Mouse (Mus musculus): ENCODE results near the gene Smc3. TPM values are rescaled to one million over a fixed set of nuclear protein-coding genes. Genes with fewer than 3 reads are reported as not detected.
"Not testable (repeated sequence)": the region's sequence is repeated elsewhere in the genome, so short reads cannot be mapped to it uniquely, and the experiment has no call there.

Gene Smc3
- total RNA-seq, 2 experiments from 2014 or later = 22.4 to 23.6 TPM

DNA sequence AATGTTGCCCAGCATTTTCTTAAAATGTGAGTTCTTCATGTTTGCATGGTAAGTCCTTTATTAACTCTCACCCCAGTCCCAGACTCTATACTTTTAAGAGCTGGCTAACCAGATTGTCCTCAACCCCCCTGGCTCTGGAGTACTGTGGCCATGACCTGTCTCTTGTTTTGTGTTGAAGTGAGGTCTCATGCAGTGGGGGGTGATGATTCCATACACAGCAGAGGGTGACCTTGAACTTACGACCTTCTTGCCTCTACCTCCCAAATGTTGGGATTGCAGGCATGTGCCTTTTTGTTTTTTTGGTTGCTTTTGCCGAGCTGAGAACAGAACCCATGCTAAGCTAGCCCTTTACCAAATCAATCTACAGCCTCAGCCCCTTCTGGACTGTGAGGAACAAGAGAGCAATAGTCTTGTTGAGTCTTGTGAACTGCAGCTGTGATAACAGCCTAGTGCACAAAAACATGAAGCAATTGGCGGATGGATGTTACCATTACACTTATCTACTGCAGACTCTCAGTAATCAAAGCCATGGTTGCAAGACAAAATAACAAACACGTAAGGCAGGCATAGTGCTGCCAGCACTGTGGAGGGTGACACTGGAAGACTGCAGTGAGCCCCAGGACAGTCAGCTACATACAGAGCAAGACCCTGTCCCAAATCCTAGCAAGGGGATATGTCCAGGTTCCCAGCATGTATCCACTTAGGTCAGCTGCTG is 24.7 kb upstream of the Smc3 start:
- DNase-seq (ENCODE audit: low spot score) = no peak
- intact Hi-C loops (cut with DNase I) = loop anchor here (2.0 kb wide), 1 partner anchor 47 kb away; the partner anchor contains the start of gene Dusp5

DNA sequence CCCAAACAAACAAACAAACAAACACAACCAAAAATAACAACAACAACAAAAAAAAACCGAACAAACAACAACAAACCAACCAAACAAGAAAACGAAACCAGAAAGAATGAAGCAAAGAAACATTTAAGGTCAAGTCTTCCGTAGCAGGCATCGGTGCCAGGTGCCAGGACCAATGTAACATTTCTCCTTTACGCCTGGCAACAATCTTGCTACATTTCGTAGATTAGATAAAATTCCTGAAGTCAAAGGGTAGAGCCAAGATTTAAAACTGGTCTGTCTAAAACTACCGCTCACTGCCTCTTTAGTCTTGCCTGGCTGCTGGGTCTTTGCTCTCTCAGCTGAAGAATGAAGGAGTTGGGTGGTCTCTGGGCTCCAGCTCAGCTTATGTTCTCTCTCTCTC is 24.1 kb upstream of the Smc3 start:
- intact Hi-C loops (cut with DNase I) = loop anchor here (2.0 kb wide), 1 partner anchor 47 kb away; the partner anchor contains the start of gene Dusp5
- no peak for DNase-seq (ENCODE audit: low spot score)

DNA sequence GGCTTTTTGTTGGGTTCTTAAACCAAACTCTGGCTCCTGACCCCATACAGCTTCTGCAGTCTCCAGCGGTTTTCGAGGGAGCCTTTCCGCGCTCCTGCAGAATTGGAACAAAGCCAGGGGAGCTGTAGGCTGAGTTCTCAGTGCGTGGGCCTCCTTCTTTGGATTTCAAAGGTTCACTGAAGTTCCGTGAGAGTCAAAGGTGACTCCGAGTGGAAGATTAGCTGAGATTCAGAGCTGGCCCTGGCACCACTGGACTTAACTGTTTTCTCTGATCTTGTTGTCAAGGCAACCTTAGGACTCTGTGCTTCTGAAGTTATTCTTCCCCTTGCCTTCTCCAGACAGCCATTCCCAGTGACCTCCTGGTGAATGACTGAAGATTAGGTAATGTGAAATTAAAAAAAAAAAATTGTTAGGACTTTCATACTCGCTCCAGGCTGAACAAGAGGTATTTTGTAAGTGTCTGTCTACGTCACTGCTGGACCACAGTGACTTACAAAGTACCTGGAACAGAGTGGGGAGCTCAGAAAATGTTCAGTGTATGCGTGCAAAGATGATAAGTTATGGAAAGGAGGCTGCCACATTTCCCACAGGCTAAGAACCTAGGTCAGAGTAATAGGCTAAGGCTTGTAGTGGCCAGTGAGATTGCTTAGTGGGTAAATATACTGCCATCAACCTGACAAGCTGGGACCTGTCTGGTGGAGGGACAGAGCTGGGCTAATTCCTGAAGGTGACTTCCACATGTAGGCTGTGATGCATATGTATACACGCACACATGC is 23.0 kb upstream of the Smc3 start:
- intact Hi-C loops (cut with DNase I) = loop anchor here (2.0 kb wide), 1 partner anchor 48 kb away; the partner anchor contains the start of gene Dusp5
- no peak for DNase-seq (ENCODE audit: low spot score)

DNA sequence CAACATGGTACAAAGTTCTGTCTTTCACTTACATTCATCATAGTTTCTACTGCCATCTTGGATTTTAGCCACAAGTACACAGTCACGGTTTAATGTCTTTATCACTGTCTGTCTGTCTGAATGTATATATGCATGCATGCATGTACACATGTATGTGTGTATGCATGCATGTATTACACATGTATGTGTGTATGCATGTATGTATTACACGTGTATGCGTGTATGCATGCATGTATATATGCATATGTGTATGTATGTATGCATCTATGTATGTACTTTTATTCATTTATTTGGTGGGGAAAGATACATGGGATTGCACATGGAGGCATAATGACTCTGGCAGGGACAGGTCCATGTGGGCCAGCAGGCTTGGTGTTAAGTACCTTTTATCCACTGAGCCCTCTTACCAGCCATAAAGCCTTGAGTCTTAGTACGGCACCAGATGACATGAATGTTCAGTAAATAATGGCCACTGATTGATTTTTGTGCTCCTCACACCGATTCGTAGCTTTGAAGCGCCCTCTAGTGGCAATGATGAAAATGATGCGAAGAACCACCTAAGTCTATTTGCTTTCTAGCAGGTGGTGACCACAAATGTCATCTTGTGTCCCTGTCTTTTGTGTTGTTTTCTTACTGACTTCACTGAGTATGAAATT is 21.5 kb upstream of the Smc3 start:
- intact Hi-C loops (cut with DNase I) = loop anchor here (1.0 kb wide), 2 partner anchors 159 to 183 kb away; no protein-coding TSS in a partner anchor
- DNase-seq (ENCODE audit: low spot score) = no peak

DNA sequence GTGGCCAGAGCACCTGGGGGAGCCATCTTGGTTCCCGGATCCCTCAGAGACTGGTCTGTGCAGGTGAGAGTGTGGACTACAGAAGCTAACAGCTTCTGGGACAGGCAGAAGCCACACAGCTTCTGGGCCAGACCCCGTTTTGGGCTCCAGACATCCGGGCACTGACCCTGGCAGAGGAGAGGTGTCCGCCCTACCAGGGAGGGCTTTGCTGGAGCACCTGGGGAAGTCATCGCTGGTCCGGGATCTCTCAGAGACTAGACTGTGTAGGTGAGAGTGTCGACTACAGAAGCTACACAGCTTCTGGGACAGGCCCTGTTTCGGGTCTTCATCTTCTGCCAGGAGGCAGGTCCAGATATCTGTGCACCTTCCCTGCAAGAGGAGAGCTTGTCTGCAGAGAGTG is 19.9 kb upstream of the Smc3 start:
- intact Hi-C loops (cut with DNase I); DNase-seq (ENCODE audit: low spot score): not testable (repeated sequence)

DNA sequence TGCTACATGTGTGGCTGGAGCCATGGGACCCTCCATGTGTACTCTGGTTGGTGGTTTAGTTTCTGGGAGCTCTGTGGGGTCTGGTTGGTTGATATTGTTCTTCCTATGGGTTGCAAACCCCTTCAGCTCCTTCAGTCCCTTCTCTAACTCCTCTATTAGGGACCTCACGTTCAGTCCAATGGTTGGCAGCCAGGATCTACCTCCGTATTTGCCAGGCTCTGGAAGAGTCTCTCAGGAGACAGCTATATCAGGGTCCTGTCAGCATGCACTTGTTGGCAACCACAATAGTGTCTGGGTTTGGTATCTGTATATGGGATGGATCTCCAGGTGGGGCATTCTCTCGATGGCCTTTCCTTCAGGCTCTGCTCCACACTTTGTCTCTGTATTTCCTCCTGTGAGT is 12.5 kb upstream of the Smc3 start:
- intact Hi-C loops (cut with DNase I); DNase-seq (ENCODE audit: low spot score): not testable (repeated sequence)

DNA sequence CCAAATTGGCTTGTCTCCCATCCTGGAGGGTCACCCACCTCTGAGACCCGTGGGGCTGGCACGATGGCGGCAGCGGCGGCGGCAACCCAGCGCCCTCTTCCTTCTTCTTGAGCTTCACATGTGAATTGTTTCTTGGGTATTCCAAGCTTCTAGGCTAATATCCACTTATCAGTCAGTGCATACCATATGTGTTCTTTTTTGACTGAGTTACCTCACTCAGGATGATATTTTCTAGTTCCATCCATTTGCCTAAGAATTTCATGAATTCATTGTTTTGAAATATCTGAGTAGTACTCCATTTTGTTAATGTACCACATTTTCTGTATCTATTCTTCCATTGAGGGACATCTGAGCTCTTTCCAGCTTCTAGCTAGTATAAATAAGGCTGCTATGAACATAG is 11.2 kb upstream of the Smc3 start, which contains the start of gene Nutf2-ps1:
Nutf2-ps1 (minus strand) TSS at position 101 of the 400 bp plus-strand sequence.
- DNase-seq (ENCODE audit: low spot score); intact Hi-C loops (cut with DNase I): not testable (repeated sequence)

DNA sequence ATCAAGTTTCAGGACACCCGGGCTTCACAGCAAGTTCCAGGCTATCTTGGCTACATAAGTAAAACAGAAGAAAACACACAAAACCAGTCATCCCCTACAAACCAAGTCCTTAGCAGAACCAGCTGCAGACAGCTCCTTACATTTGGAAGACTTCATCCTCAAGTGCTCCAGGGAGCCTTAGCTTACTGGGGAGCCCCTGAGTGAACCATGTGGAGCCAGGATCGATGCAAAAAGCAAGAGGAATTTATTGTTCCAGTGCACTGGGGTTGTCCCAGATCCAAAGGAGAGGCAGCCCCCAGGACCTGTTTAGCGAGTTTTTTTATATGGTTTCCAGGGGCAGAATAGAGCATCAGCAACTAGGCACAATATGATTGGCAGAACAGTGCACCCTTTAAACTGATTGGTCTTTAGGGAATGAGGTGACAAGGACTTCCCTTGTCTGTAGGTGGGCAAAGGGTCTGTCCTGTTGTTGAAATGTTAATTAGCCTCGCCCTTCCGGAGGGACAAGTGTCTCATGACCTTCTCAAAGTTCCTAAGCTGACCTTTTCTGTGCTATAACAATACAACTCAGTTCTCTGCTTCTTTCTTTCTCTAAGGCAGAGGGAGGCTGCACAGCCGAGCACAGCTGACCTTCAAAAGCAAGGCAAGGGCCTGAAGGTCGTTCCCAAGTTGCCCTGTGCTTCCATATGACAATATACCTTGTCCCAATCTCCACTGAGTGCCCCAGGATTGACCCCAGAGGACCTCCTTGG is 3.3 kb upstream of the Smc3 start:
- intact Hi-C loops (cut with DNase I) = no loop called here
- no peak for DNase-seq (ENCODE audit: low spot score)

DNA sequence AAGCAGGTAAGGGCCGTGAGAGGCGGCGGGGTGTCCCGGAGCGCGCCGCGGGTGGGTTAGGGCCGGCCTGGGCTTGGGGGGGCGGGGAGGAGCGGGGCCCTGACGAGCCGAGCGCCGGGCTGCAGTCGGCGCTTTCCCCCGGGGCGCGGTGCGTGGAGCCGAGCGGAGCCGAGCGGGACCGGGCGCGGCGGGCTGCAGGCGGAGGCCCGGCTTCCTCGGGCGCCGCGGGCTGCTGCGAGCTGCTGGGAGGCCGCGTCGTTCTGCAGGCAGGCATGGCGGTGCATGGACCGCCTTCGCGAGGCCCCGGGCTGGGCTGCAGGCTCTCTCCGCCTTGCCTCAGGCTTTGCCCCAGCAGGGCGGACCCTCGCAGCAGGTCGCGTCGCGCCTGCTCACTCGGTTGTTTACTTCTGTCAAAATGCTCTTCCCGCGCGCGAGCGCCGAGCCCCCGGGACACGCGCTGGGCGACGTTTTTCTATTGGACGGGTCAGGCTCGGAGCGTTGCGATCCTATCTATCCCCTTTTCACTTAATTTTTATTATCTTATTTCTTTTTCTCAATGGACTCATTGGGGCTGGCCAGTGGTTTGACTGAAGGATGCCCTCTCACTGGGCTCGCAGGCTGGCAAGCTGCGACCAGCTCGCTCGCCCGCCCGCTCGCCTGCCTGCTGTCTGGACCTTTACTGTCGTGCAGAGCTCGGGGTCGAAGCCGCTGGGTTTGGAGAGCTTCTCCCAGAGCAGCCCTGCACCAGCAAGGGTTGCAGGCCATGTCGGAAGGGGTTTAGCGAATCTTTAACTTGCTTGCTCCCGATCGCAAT is 558 bp downstream of the Smc3 start:
- peak; percentile 26 for DNase-seq (ENCODE audit: low spot score)

DNA sequence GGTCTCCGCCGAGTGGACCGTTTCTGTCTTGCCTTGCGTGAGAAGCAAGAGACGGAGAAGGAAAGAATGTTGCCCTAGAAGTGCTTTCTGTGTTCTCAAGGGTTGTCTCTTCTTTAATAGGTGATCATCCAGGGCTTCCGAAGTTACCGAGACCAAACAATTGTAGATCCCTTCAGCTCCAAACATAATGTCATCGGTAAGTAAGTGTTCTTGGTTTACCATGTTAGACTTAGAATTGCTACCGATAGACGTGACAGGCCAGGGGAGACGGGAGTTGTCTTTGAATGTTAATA is 1.1 kb downstream of the Smc3 start:
- no peak for DNase-seq (ENCODE audit: low spot score)
- intact Hi-C loops (cut with DNase I) = no loop called here

More for the DNA sequence above, 558 bp downstream of the Smc3 start:
- intact Hi-C loops (cut with DNase I) = no loop called here

DNA sequence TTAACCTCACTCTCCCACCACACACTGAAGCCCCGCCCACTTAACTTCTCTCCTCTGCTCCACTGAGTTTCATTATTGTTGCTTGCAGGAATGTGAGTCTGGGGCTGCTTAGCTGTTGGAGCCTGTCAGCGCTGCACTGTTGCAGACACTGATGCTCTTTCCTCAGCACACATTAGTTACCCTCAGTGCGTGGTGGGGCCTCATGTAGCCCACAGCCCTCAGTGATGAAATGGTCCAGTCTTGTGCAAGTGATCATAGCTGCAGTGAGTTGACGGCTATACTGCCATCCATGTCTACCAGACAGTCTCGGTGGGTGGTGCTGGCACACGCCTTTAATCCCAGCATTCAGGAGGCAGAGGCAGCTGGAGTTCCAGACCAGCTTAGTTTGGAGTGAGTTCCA is 8.7 kb downstream of the Smc3 start:
- DNase-seq (ENCODE audit: low spot score) = no peak
- intact Hi-C loops (cut with DNase I) = no loop called here

DNA sequence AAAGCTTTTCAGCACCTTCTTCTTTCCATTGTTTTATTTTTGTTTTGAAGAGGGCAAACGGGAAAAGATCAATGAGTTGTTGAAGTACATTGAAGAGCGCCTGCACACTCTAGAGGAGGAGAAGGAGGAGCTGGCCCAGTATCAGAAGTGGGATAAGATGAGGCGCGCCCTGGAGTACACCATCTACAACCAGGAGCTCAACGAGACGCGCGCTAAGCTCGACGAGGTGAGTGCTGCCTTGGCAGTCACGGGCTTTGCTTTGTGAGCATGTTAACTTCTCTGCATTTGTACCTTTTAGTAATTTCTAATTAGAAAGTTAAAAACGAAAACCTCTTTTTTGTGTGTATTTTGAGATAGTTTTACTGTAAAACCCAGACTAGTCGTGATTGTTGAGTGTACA is 21.5 kb downstream of the Smc3 start:
- intact Hi-C loops (cut with DNase I) = no loop called here
- no peak for DNase-seq (ENCODE audit: low spot score)

DNA sequence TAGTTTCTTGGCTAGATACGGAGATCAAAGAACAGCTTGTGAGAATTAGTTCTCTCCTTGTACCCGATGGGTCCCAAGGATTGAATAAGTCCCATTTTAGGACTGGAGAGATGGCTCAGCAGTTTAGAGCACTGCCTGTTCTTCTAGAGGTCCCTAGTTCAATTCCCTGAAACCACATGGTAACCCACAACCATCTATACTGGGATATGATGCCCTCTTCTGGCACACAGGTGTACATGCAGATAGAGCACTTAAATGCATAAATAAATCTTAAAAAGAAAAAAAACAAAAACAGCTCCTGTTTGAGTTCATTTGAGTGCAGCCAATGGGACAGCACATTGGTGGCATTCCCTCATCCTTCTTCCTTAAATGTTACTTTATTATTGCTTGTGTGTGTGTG is 37.8 kb downstream of the Smc3 start:
- intact Hi-C loops (cut with DNase I) = no loop called here
- no peak for DNase-seq (ENCODE audit: low spot score)

DNA sequence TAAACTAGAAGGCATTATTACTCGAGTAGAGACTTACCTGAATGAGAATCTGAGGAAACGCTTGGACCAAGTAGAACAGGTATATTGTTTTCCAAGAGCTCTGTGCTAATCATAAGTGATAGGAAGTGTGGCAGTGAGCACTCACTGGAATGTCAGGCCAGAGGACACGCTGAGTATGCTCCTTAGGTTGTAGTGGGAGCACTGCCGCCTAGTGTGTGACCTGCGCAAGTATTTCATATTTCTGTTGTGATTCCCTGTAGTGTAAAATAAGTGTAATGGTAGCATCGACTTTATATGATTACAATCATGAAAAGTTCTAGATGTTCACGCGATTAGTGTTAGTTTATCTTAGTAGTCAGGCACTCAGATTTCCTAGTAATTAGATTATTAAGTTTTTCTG is 38.5 kb downstream of the Smc3 start:
- no peak for DNase-seq (ENCODE audit: low spot score)
- intact Hi-C loops (cut with DNase I) = no loop called here

DNA sequence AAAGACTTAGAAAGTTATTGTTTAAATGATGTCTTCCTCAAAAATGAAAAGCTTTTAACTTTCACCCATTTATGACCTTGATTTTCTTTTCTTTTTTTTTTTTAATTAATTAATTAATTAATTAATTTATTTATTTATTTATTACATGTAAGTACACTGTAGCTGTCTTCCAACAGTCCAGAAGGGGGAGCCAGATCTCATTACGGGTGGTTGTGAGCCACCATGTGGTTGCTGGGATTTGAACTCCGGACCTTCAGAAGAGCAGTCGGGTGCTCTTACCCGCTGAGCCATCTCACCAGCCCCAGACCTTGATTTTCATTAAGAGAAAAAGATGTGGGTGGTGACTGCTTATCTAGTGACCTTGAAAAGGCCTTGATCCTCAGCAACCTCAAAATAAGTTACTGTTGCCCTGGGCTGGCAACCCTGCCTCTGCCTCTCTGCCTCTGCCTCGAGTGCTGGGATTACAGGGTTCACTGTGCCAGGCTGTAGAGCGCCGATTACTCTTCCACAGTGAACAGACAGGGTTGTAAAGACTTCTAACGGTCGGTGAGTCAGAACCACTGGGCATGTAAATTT is 43.9 kb downstream of the Smc3 start:
- intact Hi-C loops (cut with DNase I) = loop anchor here (10.0 kb wide), 1 partner anchor 281 kb away; no protein-coding TSS in a partner anchor

DNA sequence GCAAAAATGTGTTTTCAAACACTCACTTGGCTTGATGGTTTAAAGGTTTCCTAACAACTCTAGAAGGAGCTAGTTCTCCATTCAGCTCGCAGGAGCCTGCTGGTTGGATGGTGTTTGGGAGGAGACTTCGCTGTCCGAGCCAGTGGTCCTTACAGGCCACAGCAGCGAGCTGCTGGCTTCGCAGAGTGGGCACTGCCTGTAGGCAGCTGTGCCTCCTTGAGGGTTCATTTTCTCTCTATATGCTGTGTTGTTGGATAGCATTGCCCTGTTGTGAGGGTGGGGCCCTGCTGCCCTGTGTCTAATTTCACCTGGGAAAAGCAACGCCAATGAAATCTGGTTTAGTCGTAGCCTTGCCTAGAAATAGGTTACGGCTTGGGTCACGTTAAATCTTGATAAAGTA is 47.1 kb downstream of the Smc3 start:
- intact Hi-C loops (cut with DNase I) = loop anchor here (10.0 kb wide), 1 partner anchor 278 kb away; no protein-coding TSS in a partner anchor

More for the DNA sequence above, 43.9 kb downstream of the Smc3 start:
- no peak for DNase-seq (ENCODE audit: low spot score)

DNA sequence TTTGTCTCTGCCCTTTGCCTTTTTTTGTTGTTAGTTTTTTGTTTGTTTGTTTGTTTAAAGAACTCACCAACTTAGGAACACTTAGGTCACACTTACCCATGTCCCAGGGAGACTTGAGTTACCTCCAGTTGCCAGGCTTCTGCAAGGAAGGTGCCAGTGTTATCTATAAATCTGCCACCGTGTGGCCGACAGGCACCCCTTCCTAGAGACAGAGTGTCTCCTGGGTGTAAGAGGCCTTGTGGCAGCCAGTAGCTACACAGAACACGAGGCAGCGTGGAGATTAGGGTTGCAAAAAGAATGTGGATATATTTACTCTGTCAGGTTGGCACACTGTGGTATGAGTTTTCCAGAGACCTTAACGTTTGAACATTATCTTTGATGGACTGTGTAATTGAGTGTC is 47.9 kb downstream of the Smc3 start:
- DNase-seq (ENCODE audit: low spot score) = no peak
- intact Hi-C loops (cut with DNase I) = loop anchor here (2.0 to 10.0 kb wide), 2 partner anchors 115 to 277 kb away; no protein-coding TSS in a partner anchor

More for the DNA sequence above, 47.1 kb downstream of the Smc3 start:
- DNase-seq (ENCODE audit: low spot score) = no peak

DNA sequence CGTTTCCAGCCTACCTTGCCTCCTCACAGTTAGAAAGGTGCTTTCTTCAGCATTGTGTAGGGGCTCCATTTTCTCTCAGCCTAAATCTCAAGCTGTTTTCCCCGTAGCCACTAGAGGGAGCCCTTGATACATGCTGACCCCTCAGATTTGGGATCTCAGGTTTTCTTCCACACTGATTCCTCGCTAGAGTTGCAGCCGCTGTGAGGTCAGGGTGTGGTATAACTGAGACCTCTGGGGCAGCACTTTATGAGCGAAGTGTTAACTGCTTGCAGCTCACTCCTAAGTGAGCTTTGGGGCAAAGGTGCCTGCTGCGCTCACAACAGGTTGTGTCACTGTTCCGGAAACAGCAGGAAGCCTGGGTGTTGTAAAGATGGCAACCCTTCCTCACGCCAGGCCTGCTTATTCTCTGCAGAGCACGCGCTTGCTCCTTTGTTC is 48.6 kb downstream of the Smc3 start:
- intact Hi-C loops (cut with DNase I) = loop anchor here (2.0 to 10.0 kb wide), 2 partner anchors 114 to 276 kb away; no protein-coding TSS in a partner anchor

More for the DNA sequence above, 48.6 kb downstream of the Smc3 start:
- no peak for DNase-seq (ENCODE audit: low spot score)
